Mouse (Mus musculus) hindbrain, embryonic 11.5 days (tissue): ENCODE data around the gene Smtn. TPM values are rescaled to one million over a fixed set of nuclear protein-coding genes. Genes with fewer than 3 reads are reported as not detected.

Experiments used
- ATAC-seq: fragments of 200-750 bp; cut with Nextera tagmentation; 2 replicates; pipeline ENCODE4 v1.8.0; 2017; ENCODE audit warnings: mild to moderate bottlenecking, moderate TSS enrichment, moderate library complexity; ENCODE audit not compliant: low FRiP score
- DNase-seq: peaks from one replicate; pipeline ENCODE4 v3.0.0-alpha.2; 2015; ENCODE audit warnings: low spot score
- H3K27ac ChIP-seq: fragments of 300-500 bp; sonication (generic); 2 replicates; pipeline ENCODE4 v1.5.1; 2014; ENCODE audit warnings: mild to moderate bottlenecking, low read depth, low read length
- H3K27me3 ChIP-seq: fragments of 300-500 bp; sonication (generic); 2 replicates; pipeline ENCODE4 v1.6.1; 2014; ENCODE audit warnings: mild to moderate bottlenecking, low read length, moderate library complexity, mixed read lengths; ENCODE audit not compliant: control insufficient read depth, insufficient read depth
- H3K36me3 ChIP-seq: fragments of 300-500 bp; sonication (generic); 2 replicates; pipeline ENCODE4 v1.6.1; 2014; ENCODE audit warnings: mild to moderate bottlenecking, low read length, moderate library complexity, mixed read lengths; ENCODE audit not compliant: control insufficient read depth, insufficient read depth
- H3K4me1 ChIP-seq: fragments of 300-500 bp; sonication (generic); replicated peaks from 2 replicates; pipeline ENCODE4 v1.6.1; 2014; ENCODE audit warnings: low read length, mixed read lengths; ENCODE audit not compliant: control insufficient read depth, insufficient read depth
- H3K4me2 ChIP-seq: fragments of 300-500 bp; sonication (generic); replicated peaks from 2 replicates; pipeline ENCODE4 v1.6.1; 2014; ENCODE audit warnings: mild to moderate bottlenecking, low read depth, low read length
- H3K4me3 ChIP-seq: fragments of 300-500 bp; sonication (generic); 2 replicates; pipeline ENCODE4 v1.5.1; 2014; ENCODE audit warnings: low read depth, low read length
- H3K9ac ChIP-seq: fragments of 300-500 bp; sonication (generic); 2 replicates; pipeline ENCODE4 v1.6.1; 2014; ENCODE audit warnings: low read depth, low read length
- H3K9me3 ChIP-seq: fragments of 300-500 bp; sonication (generic); 2 replicates; pipeline ENCODE4 v1.6.1; 2016; ENCODE audit warnings: low read length; ENCODE audit not compliant: control insufficient read depth
- WGBS: fragments of 180-500 bp; shearing (Covaris S2); extraction: QIAGEN DNeasy Blood & Tissue Kit; methylation state at CpG from one replicate; pipeline ENCODE4 v1.1.7; 2014; 5-methylcytosine and 5-hydroxymethylcytosine counted together
- polyA plus RNA-seq: library from polyadenylated mRNA; unstranded; fragments of >200 nt; fragmentation: Nextera tagmentation; extraction: Ambion mirVana; gene quantifications from 2 replicates; pipeline ENCODE4 v1.2.1, GENCODE M21; 2014

The Smtn gene
- polyA plus RNA-seq, result 27.0 and 27.5 TPM in 2 replicates

GRCm38 (mm10) chr11:3540451-3541085 is at the start of gene Smtn:
Gene Smtn (minus strand): TSS chr11:3540612.
- Histone ChIP-seq H3K4me2 (peak within 1 kb of the TSS; percentile 48), H3K27ac (no peak within 1 kb of the TSS), H3K9me3 (peaks cover 3% of the 10 kb centered on the region; the same call in 1 of the 2 replicates), H3K36me3 (no peaks in the 10 kb centered on the region), H3K9ac (0 out of 2 replicates have a peak within 1 kb of the TSS, but pooled peaks have one; percentile 37), H3K4me1 (peaks cover 6% of the 10 kb centered on the region), H3K27me3 (no peaks in the 10 kb centered on the region), H3K4me3 (peak within 1 kb of the TSS; percentile 46)
- 94% methylated on average over 23 of the region's 23 CpGs for WGBS
- DNase-seq (no peak), ATAC-seq (no peak)

- 81% methylated on average over 11 of the region's 11 CpGs for WGBS
- H3K9me3 ChIP-seq, result no peaks in the 10 kb centered on the region
Measured at GRCm38 (mm10) chr11:3588036-3588672, 47.7 kb upstream of the Smtn start.

DNA sequence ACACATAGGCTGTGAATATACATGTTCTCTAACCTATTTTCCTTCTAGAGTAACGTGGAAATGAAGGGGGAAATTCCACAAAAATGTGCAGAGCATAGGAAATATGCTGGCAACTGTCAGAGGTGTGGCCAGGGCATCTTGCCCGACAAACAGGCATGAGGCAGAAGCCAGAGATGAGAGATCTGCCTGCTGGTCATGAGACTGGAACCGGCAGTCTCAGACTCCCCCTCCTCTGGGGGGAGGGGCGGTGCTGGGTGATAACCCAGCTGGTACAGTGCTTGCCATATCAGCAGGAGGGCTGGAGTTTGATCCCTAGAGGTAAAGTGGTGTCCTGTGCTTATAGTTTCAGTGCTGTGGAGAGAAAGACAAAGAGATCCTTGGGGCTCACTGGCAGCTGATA is 46.9 kb upstream of the Smtn start:
- Histone ChIP-seq H3K4me3 (no peak overlapping the region), H3K27ac (no peak overlapping the region), H3K4me1 (no peaks in the 10 kb centered on the region), H3K36me3 (no peaks in the 10 kb centered on the region), H3K9ac (no peak overlapping the region), H3K9me3 (no peaks in the 10 kb centered on the region), H3K27me3 (no peaks in the 10 kb centered on the region), H3K4me2 (no peak overlapping the region)
- WGBS, result 48% methylated on average over 4 of the region's 4 CpGs
- DNase-seq (no peak), ATAC-seq (no peak)

More at GRCm38 (mm10) chr11:3588036-3588672, 47.7 kb upstream of the Smtn start:
- H3K27me3 ChIP-seq, result no peaks in the 10 kb centered on the region
- H3K9ac ChIP-seq, result no peak overlapping the region
- H3K4me3 ChIP-seq, result no peak overlapping the region
- ATAC-seq, result no peak
- H3K4me2 ChIP-seq, result no peak overlapping the region
- no peak for DNase-seq
- no peaks in the 10 kb centered on the region for H3K4me1 ChIP-seq
- H3K27ac ChIP-seq, result no peak overlapping the region
- H3K36me3 ChIP-seq, result no peaks in the 10 kb centered on the region

- H3K4me2 ChIP-seq, result no peak overlapping the region
- H3K9me3 ChIP-seq, result no peaks in the 10 kb centered on the region
- H3K36me3 ChIP-seq, result no peaks in the 10 kb centered on the region
- H3K4me3 ChIP-seq, result no peak overlapping the region
- 82% methylated on average over 6 of the region's 6 CpGs for WGBS
- no peaks in the 10 kb centered on the region for H3K4me1 ChIP-seq
- no peak for DNase-seq
- H3K27ac ChIP-seq, result no peak overlapping the region
- H3K27me3 ChIP-seq, result no peaks in the 10 kb centered on the region
- no peak overlapping the region for H3K9ac ChIP-seq
- no peak for ATAC-seq
Measured at GRCm38 (mm10) chr11:3585983-3586618, 45.7 kb upstream of the Smtn start.

- no peaks in the 10 kb centered on the region for H3K4me1 ChIP-seq
- no peak overlapping the region for H3K9ac ChIP-seq
- H3K27me3 ChIP-seq, result no peaks in the 10 kb centered on the region
- no peaks in the 10 kb centered on the region for H3K36me3 ChIP-seq
- H3K4me3 ChIP-seq, result no peak overlapping the region
- no peak overlapping the region for H3K27ac ChIP-seq
- H3K4me2 ChIP-seq, result no peak overlapping the region
- ATAC-seq (no peak), DNase-seq (no peak)
- WGBS, result 77% methylated on average over 5 of the region's 5 CpGs
- no peaks in the 10 kb centered on the region for H3K9me3 ChIP-seq
Measured at GRCm38 (mm10) chr11:3583127-3583526, 42.7 kb upstream of the Smtn start.

- 95% methylated on average over 4 of the region's 4 CpGs for WGBS
- Histone ChIP-seq H3K9me3 (no peaks in the 10 kb centered on the region), H3K9ac (no peak overlapping the region), H3K4me1 (no peaks in the 10 kb centered on the region), H3K4me2 (no peak overlapping the region), H3K4me3 (no peak overlapping the region), H3K27ac (no peak overlapping the region), H3K27me3 (no peaks in the 10 kb centered on the region), H3K36me3 (no peaks in the 10 kb centered on the region)
- no peak for DNase-seq
- no peak for ATAC-seq
Measured at GRCm38 (mm10) chr11:3581908-3582307, 41.5 kb upstream of the Smtn start.

DNA sequence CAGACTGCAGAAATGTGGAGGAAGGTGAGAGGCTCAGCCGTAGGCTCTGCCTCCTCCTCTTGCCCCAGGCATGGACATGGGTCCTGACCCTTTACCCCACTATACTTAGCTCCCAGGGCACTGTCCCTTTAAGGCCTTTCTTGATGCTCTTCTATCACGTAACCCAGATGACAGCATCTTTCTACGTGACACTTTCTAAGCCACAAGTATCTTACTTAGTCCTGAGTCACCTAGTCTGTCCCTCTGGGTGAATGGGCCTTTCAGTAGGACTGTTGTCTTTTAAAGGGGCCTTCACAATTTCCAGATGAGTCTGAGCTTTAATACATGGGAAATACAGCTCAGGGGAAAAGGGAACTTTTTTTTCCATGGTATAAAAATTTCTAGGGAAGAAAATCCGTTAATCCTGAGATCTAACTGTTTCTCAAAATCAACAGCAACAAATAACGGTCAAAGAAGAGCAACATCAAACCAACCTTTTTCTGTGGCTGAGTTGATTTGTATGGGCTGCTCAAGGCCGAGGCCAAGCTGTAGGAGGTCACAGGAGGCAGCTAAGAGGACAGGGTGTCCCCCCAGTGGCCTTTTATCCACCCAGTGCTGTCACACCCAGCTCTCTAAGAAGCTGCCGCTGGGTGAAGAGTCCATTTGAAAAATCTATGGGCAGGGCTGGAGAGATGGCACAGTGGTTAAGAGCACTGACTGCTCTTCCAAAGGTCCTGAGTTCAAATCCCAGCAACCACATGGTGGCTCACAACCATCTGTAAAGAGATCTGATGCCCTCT is 40.1 kb upstream of the Smtn start:
- ATAC-seq (no peak), DNase-seq (no peak)
- H3K4me3 ChIP-seq, result no peak overlapping the region
- no peaks in the 10 kb centered on the region for H3K4me1 ChIP-seq
- H3K36me3 ChIP-seq, result no peaks in the 10 kb centered on the region
- H3K9ac ChIP-seq, result no peak overlapping the region
- no peaks in the 10 kb centered on the region for H3K27me3 ChIP-seq
- WGBS, result 71% methylated on average over 7 of the region's 7 CpGs
- no peak overlapping the region for H3K27ac ChIP-seq
- H3K9me3 ChIP-seq, result no peaks in the 10 kb centered on the region
- no peak overlapping the region for H3K4me2 ChIP-seq

DNA sequence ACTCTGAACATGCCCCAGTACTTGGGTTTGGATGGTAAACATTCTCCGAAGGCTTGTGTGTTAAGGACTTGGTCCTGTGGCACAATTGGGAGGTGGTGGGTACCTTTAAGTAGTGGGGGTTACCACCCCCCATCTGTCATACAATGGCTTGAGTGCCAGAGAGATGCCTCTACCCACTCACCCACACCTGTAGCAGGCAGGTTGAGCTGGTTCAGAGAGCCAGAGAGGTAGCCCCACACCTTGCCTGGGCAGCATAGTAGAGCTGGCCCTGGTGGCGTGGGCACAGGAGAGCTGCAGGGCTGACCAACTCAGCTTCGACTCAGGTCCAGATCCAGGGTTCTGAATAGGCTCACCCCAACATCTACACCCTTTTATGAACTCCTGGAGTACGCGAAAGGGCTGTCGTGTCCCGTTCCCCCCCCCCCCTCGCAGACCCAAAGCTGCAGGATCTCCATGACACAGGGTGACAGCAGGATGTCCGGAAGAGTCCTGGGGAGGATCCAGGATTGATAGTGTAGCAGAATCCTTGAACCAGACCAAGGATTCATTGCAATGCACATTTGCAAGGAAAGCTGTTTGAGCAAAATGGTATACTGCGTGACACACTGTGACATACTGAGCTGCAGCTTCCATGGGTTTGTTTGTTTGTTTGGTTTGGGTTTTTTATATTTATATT is 37.8 kb upstream of the Smtn start:
- Histone ChIP-seq H3K9ac (no peak overlapping the region), H3K4me2 (no peak overlapping the region), H3K4me1 (no peaks in the 10 kb centered on the region), H3K9me3 (no peaks in the 10 kb centered on the region), H3K27ac (no peak overlapping the region), H3K27me3 (no peaks in the 10 kb centered on the region), H3K36me3 (no peaks in the 10 kb centered on the region), H3K4me3 (no peak overlapping the region)
- no peak for ATAC-seq
- WGBS, result 79% methylated on average over 10 of the region's 10 CpGs
- no peak for DNase-seq
